Mouse (Mus musculus) kidney, postnatal 0 days (tissue): ENCODE results near the gene Nsf. TPM values are rescaled to one million over a fixed set of nuclear protein-coding genes. Genes with fewer than 3 reads are reported as not detected.

Experiments
- ATAC-seq: fragments of 200-750 bp; cut with Nextera tagmentation; replicated peaks from 2 replicates; pipeline ENCODE4 v1.8.0; 2017; ENCODE audit warnings: low read depth, moderate number of reproducible peaks, moderate TSS enrichment, moderate library complexity; ENCODE audit not compliant: low FRiP score
- DNase-seq: peaks from one replicate; pipeline ENCODE4 v3.0.0-alpha.2; 2016; ENCODE audit warnings: low spot score
- H3K27ac ChIP-seq: fragments of 300-500 bp; sonication (generic); 2 replicates; pipeline ENCODE4 v1.5.1; 2014; ENCODE audit warnings: mild to moderate bottlenecking
- H3K27me3 ChIP-seq: fragments of 300-500 bp; sonication (generic); 2 replicates; pipeline ENCODE4 v1.6.1; 2014; ENCODE audit warnings: low read length, mixed read lengths; ENCODE audit not compliant: insufficient read depth
- H3K36me3 ChIP-seq: fragments of 300-500 bp; sonication (generic); 2 replicates; pipeline ENCODE4 v1.6.1; 2014; ENCODE audit warnings: low read length, mixed read lengths; ENCODE audit not compliant: insufficient read depth
- H3K4me1 ChIP-seq: fragments of 300-500 bp; sonication (generic); replicated peaks from 2 replicates; pipeline ENCODE4 v1.6.1; 2014; ENCODE audit warnings: antibody characterized with exemption, low read length, mixed read lengths; ENCODE audit not compliant: insufficient read depth
- H3K4me2 ChIP-seq: fragments of 300-500 bp; sonication (generic); 2 replicates; pipeline ENCODE4 v1.6.1; 2014; ENCODE audit warnings: mild to moderate bottlenecking, low read length, moderate library complexity, mixed read lengths
- H3K4me3 ChIP-seq: fragments of 300-500 bp; sonication (generic); replicated peaks from 2 replicates; pipeline ENCODE4 v1.5.1; 2014; ENCODE audit warnings: low read depth, low read length
- H3K9ac ChIP-seq: fragments of 300-500 bp; sonication (generic); 2 replicates; pipeline ENCODE4 v1.6.1; 2014; ENCODE audit warnings: low read depth, low read length
- H3K9me3 ChIP-seq: fragments of 300-500 bp; sonication (generic); replicated peaks from 2 replicates; pipeline ENCODE4 v1.6.1; 2016; ENCODE audit warnings: low read length, inconsistent platforms, mixed read lengths
- CTCF ChIP-seq: IDR thresholded peaks from 2 replicates; pipeline ENCODE4 v1.5.1; 2016; ENCODE audit warnings: antibody characterized with exemption, low read depth, mild to moderate bottlenecking, moderate library complexity
- WGBS: fragments of 180-500 bp; shearing (Covaris S2); extraction: QIAGEN DNeasy Blood & Tissue Kit; methylation state at CpG from one replicate; pipeline ENCODE4 v1.1.7; 2014; 5-methylcytosine and 5-hydroxymethylcytosine counted together
- polyA plus RNA-seq: library from polyadenylated mRNA; unstranded; fragments of >200 nt; fragmentation: Nextera tagmentation; extraction: Ambion mirVana; gene quantifications from 2 replicates; pipeline ENCODE4 v1.2.1, GENCODE M21; 2015

The Nsf gene
- polyA plus RNA-seq, 1 experiment from 2014 or later = 37.1 TPM

DNA sequence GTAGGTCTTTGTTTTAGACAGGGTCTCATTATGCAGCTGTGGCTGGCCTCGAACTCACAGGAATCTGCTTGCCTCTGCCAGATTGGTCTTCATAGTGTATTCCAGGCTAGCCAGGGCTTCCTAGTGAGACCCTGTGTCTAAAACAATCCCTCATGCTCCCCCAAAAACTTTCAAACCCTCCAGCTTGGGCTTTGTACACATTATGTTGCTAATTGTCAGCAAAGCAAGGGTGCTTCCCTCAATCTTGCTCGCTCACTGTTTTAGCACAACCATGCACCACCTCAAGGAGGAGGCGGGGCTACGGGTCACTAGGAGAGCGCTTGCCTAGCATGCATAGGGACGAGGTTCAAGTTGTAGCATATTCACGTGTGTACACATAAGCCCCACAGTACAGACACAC lies 125.0 kb downstream of the Nsf start:
- H3K4me3 ChIP-seq = no peak overlapping the region
- DNase-seq (no peak), ATAC-seq (no peak)
- H3K27ac ChIP-seq = no peak overlapping the region
- no peak overlapping the region for H3K9ac ChIP-seq
- 77% methylated on average over 7 of the region's 7 CpGs for WGBS
- no peaks in the 10 kb centered on the region for H3K27me3 ChIP-seq
- no peak overlapping the region for H3K4me2 ChIP-seq
- peaks cover 20% of the 10 kb centered on the region; the same call in 1 of the 2 replicates for H3K36me3 ChIP-seq
- no peaks in the 10 kb centered on the region for H3K9me3 ChIP-seq
- no peak for TF ChIP-seq CTCF
- H3K4me1 ChIP-seq = no peaks in the 10 kb centered on the region

DNA sequence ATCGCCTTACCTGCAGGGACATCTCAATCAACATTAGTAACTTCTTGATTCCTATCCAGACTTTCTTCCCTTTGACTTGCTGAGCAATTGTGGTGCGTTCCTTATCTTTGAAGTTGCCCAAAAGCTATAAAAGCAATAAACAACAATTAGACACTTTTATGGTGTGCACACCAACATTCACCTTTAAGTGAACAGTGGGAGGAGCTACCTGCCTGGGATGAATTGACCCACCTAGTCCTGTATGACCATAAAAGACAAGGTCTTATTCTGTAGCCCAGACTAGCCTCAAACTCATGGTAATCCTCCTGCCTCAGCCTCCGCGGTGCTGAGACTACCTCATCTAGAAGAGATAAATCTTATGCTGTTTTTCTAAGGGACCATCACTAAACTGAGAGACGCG lies 126.7 kb downstream of the Nsf start:
- Histone ChIP-seq H3K27me3 (no peaks in the 10 kb centered on the region), H3K9me3 (no peaks in the 10 kb centered on the region), H3K4me1 (no peaks in the 10 kb centered on the region), H3K9ac (no peak overlapping the region), H3K4me2 (no peak overlapping the region), H3K27ac (no peak overlapping the region), H3K36me3 (peaks cover 33% of the 10 kb centered on the region), H3K4me3 (no peak overlapping the region)
- 87% methylated on average over 6 of the region's 6 CpGs for WGBS
- TF ChIP-seq CTCF = no peak
- ATAC-seq = no peak
- DNase-seq = no peak

DNA sequence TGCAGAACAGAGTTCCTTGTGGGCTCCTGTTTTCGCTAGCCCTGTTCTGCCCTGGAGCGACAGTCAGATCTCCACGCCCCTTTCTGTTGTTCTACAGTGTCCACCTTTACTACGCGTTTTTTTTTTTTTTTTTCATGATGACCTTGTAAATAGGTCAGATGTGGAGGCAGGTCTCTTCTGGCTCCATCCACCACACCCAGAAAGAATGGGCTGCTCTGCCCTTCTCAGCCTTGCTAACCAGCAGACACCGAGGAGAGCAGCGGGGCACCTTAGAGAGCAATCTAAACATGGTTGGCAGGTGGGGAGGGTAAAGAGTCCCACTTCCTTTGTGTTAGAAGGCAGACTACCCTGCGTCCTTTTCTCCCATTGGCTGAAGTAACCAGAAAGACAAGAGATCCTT lies 137.1 kb downstream of the Nsf start:
- DNase-seq (no peak), ATAC-seq (no peak)
- TF ChIP-seq CTCF = no peak
- Histone ChIP-seq H3K36me3 (no peaks in the 10 kb centered on the region), H3K27me3 (peaks cover 19% of the 10 kb centered on the region; the same call in 1 of the 2 replicates), H3K9ac (no peak overlapping the region), H3K27ac (no peak overlapping the region), H3K4me2 (no peak overlapping the region), H3K4me1 (no peaks in the 10 kb centered on the region), H3K9me3 (no peaks in the 10 kb centered on the region), H3K4me3 (no peak overlapping the region)
- WGBS = 90% methylated on average over 8 of the region's 8 CpGs

DNA sequence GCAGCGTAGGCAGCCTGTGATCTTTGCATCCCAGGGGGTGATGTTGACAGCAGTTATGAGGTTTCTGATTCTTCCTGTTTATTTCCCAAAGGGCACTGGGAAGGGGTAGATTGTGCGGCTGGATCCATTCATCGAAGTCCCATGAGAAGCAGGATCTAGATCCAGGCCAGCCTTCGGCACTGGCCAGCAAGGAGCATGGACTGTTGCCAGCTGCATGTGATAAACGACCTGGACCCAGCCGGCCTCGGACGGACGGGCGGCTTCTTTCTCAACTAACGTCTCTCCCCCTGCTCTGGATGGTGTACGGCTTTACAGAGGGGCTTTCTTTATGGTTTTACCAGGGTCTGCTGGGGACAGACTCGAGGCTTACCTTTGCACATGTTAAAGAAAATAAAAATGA lies 137.9 kb downstream of the Nsf start:
- H3K9me3 ChIP-seq = no peaks in the 10 kb centered on the region
- H3K4me2 ChIP-seq = no peak overlapping the region
- TF ChIP-seq CTCF = no peak
- H3K36me3 ChIP-seq = no peaks in the 10 kb centered on the region
- peaks cover 25% of the 10 kb centered on the region for H3K27me3 ChIP-seq
- DNase-seq = no peak
- no peaks in the 10 kb centered on the region for H3K4me1 ChIP-seq
- H3K27ac ChIP-seq = no peak overlapping the region
- ATAC-seq = no peak
- H3K9ac ChIP-seq = no peak overlapping the region
- H3K4me3 ChIP-seq = no peak overlapping the region
- 20% methylated on average over 13 of the region's 13 CpGs for WGBS

DNA sequence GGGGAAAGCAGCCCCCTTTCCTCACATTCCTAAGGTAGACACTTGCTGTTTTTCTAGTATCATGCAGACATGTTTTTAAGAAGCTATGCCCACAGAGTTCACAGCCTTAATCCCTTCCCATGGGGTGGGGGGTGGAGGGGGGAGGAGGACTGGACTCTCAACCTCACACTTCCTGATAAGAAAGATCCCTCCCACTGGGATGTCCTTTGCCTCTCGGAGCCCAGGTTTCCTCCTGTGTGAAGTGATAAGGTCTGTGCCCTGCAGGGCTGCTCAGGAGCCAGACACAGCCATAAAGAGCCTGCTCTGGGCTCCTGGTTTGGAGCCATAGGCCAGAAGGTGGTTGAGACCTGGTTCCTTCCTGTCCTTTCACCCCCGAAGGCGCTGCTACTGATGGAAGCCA lies 139.0 kb downstream of the Nsf start:
- Histone ChIP-seq H3K4me2 (no peak overlapping the region), H3K36me3 (no peaks in the 10 kb centered on the region), H3K9me3 (no peaks in the 10 kb centered on the region), H3K4me3 (no peak overlapping the region), H3K27ac (no peak overlapping the region), H3K27me3 (peaks cover 36% of the 10 kb centered on the region), H3K9ac (no peak overlapping the region), H3K4me1 (peaks cover 7% of the 10 kb centered on the region; the same call in 1 of the 2 replicates)
- no peak for DNase-seq
- 20% methylated on average over 3 of the region's 3 CpGs for WGBS
- TF ChIP-seq CTCF = no peak
- no peak for ATAC-seq

DNA sequence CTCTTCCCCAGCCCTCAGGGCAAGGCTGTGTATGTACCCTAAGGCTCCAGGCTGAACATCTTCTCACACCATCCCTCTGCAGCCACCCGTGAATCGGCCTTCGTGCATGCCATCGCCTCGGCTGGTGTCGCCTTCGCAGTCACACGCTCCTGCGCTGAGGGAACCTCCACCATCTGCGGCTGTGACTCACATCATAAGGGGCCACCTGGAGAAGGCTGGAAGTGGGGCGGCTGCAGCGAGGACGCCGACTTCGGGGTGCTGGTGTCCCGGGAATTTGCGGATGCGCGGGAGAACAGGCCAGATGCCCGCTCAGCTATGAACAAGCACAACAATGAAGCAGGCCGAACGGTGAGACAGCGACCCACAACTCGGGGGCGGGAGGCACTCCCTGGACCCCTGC lies 142.6 kb downstream of the Nsf start:
- Histone ChIP-seq H3K27me3 (peaks cover 58% of the 10 kb centered on the region), H3K4me1 (peaks cover 7% of the 10 kb centered on the region; the same call in 1 of the 2 replicates), H3K36me3 (no peaks in the 10 kb centered on the region), H3K27ac (no peak overlapping the region), H3K9ac (no peak overlapping the region), H3K9me3 (no peaks in the 10 kb centered on the region), H3K4me3 (no peak overlapping the region), H3K4me2 (no peak overlapping the region)
- TF ChIP-seq CTCF = no peak
- 43% methylated on average over 25 of the region's 25 CpGs for WGBS
- ATAC-seq = no peak
- DNase-seq = no peak

DNA sequence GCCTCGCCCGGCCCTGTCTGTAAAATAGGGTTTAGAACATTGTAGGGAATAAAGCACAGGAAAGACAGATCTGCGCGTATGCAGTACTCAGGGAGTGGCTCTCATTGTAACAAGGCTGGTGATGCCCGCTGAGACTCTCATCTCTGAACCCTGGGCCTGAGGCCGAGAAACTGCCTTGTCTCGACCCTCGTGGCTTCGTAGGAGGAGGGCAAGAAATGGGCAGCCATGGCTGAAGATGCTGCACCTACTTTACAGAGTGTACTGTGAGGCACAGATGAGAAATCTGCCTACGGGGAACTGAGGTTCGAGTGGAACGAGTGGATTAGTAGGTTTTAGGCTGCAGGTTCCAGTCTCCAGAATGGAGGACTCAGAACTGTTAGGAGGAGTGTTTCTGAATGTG lies 143.2 kb downstream of the Nsf start:
- peak overlapping the region; percentile 43 for H3K4me3 ChIP-seq
- no peak for TF ChIP-seq CTCF
- H3K4me2 ChIP-seq = peak overlapping the region; percentile 74
- DNase-seq (no peak), ATAC-seq (no peak)
- H3K27me3 ChIP-seq = peaks cover 58% of the 10 kb centered on the region
- no peak overlapping the region for H3K9ac ChIP-seq
- H3K9me3 ChIP-seq = no peaks in the 10 kb centered on the region
- H3K36me3 ChIP-seq = no peaks in the 10 kb centered on the region
- H3K4me1 ChIP-seq = peaks cover 7% of the 10 kb centered on the region; the same call in 1 of the 2 replicates
- 17% methylated on average over 12 of the region's 12 CpGs for WGBS
- H3K27ac ChIP-seq = no peak overlapping the region
